Mouse (Mus musculus) CD4-positive naive resting alpha-beta T cell, adult 76 days (primary cell): ENCODE measurements around the gene Olfr830. TPM values are rescaled to one million over a fixed set of nuclear protein-coding genes. Genes with fewer than 3 reads are reported as not detected.

Source experiments
- total RNA-seq: library from RNA; stranded (reverse); gene quantifications from one replicate; pipeline ENCODE4 v1.2.4, GENCODE M21; 2023

Gene Olfr830
- not detected for total RNA-seq

GRCm38 (mm10) chr9:18874393-18874792 lies at the start of gene Olfr830:
Gene Olfr830, plus strand, starts transcription at chr9:18874693.

GRCm38 (mm10) chr9:18854633-18855032 lies 19.9 kb upstream of the Olfr830 start, which contains the start of gene Olfr829:
Gene Olfr829, plus strand, starts transcription at chr9:18854933.

Other genes starting within 250 kb of the Olfr830 start
- gene Muc16, start 200.2 kb upstream of the Olfr830 start, total RNA-seq, result 0.41 TPM
- gene Olfr24, start 110.7 kb upstream of the Olfr830 start, total RNA-seq, result not detected
- not detected for gene Olfr828, start 55.2 kb upstream of the Olfr830 start, total RNA-seq
- not detected for gene Olfr829, start 19.8 kb upstream of the Olfr830 start, total RNA-seq
- gene Olfr832, start 62.4 kb downstream of the Olfr830 start, total RNA-seq, result not detected
- not detected for gene Olfr834, start 113.3 kb downstream of the Olfr830 start, total RNA-seq
- gene Olfr835, start 158.0 kb downstream of the Olfr830 start, total RNA-seq, result not detected
- not detected for gene Olfr836, start 245.7 kb downstream of the Olfr830 start, total RNA-seq